Mouse (Mus musculus) thymus, adult 2 months (tissue): ENCODE measurements around the gene Olfr549.

ENCODE experiments used
- CTCF ChIP-seq: fragments of 200-500 bp; IDR thresholded peaks from 2 replicates; pipeline ENCODE4 v1.5.1; 2012; ENCODE audit warnings: mild to moderate bottlenecking, control low read depth, low read length, moderate library complexity, borderline replicate concordance; ENCODE audit not compliant: control insufficient read depth, poor library complexity, insufficient read depth; ENCODE audit errors: extremely low read depth
- POLR2A ChIP-seq: fragments of 200-500 bp; IDR thresholded peaks from 2 replicates; pipeline ENCODE4 v1.6.1; 2012; ENCODE audit warnings: mild to moderate bottlenecking, low read length, control low read depth, moderate library complexity; ENCODE audit not compliant: control insufficient read depth, poor library complexity, insufficient read depth; ENCODE audit errors: extremely low read depth

DNA sequence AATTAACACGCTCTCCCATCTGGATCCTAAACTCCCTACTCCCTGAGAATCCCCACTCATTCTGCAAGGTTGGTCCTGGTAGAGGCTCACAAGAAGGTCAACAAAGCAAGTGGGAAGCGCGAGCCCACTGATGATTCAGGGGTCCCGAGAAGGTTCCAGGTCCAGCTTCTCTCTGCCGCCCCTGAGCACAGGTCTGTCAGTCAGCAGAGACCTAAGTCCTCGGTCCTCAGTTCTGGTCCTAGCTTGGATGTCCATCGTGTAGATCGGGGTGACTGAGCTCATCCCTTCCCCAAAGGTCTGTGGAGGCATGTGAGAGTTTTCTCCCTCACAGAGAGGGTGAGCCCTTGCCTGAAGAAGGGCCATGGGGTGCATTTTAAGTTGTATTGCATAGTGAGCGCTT is 41.6 kb upstream of the Olfr549 start:
- no peak for TF ChIP-seq CTCF
- TF ChIP-seq POLR2A = no peak
